Mouse (Mus musculus) cerebellum, adult 2 months (tissue): ENCODE results near the gene Tmem132b.

Source experiments
- CTCF ChIP-seq: fragments of 200-500 bp; IDR thresholded peaks from 2 replicates; pipeline ENCODE4 v1.5.1; 2011; ENCODE audit warnings: low read depth, mild to moderate bottlenecking, control low read depth, low read length, moderate library complexity, borderline replicate concordance; ENCODE audit not compliant: insufficient read depth
- POLR2A ChIP-seq: fragments of 200-500 bp; IDR thresholded peaks from 2 replicates; pipeline ENCODE4 v1.6.1; 2011; ENCODE audit warnings: low read length, control low read depth, borderline replicate concordance; ENCODE audit not compliant: insufficient read depth

- TF ChIP-seq CTCF (no peak), POLR2A (no peak)
Observed at GRCm38 (mm10) chr5:125612460-125612859, 80.9 kb downstream of the Tmem132b start.
